Mouse (Mus musculus) urinary bladder, postnatal 0 days (tissue): ENCODE data around the gene Qrfp. TPM values are rescaled to one million over a fixed set of nuclear protein-coding genes. Genes with fewer than 3 reads are reported as not detected.

Experiments used
- polyA plus RNA-seq: library from polyadenylated mRNA; unstranded; fragments of >200 nt; fragmentation: Nextera tagmentation; extraction: Ambion mirVana; gene quantifications from 2 replicates; pipeline ENCODE4 v1.2.1, GENCODE M21; 2015

Qrfp gene
- 0.07 and 0.19 TPM in 2 replicates for polyA plus RNA-seq

GRCm38 (mm10) chr2:31810444-31810843, at the start of gene Qrfp:
Gene Qrfp, minus strand, starts transcription at chr2:31810580.

DNA sequence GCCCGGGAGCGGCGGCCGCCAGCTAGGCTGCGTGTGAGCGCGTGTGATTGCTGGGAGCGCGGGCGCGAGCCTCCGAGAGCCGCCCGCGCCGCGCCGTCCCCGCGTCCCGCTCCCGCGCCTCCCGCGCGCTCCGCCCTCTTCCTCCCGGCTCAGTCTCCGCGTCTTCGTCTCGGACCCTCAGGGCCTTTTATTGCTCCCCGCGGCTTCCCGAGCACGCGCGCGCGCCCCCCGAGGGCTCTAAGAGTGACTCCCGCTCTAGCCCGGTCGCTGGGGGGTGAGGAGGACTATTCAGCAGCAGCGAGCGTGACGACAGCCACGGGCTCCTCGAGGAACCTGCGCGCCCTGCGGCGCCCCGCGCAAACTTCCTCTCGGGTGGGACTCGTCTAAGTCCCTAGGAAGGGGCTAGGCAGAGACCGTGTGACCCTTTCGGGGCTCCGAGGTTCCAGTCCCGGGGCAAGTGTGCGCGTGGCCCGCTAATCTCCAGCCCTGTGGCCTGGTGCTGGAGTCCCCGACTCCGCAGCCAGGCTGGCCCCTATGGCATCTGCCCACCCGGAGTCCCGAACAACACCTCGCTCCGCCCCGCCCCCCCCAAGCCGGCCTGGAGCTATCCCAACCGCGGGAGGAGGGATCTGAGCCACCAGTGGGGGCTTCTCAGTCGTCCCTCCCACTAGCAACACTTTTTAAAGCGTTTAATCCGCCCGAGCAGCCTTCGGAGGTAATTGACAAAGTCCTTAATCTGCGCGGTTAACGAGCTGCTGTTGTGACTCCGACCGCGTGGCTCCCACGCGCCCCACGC, 35.7 kb upstream of the Qrfp start, which contains the start of gene Fibcd1:
TSS of gene Fibcd1 (minus strand) at position 110 of the 796 bp plus-strand sequence.

Other genes starting within 250 kb of the Qrfp start
- 42.2 and 54.9 TPM in 2 replicates for gene Fubp3, start 237.9 kb downstream of the Qrfp start, polyA plus RNA-seq
- not detected in 2 replicates for gene Prdm12, start 170.5 kb downstream of the Qrfp start, polyA plus RNA-seq
- 23.1 and 25.2 TPM in 2 replicates for gene Exosc2, start 139.9 kb downstream of the Qrfp start, polyA plus RNA-seq
- 22.1 and 23.1 TPM in 2 replicates for gene Abl1, start 122.2 kb downstream of the Qrfp start, polyA plus RNA-seq
- 0.04 TPM in 1 of 2 replicates, not detected in the other for gene Fibcd1, start 35.4 kb upstream of the Qrfp start, polyA plus RNA-seq
- gene Lamc3, start 76.7 kb upstream of the Qrfp start, polyA plus RNA-seq = 0.54 and 0.58 TPM in 2 replicates
- gene Aif1l, start 139.6 kb upstream of the Qrfp start, polyA plus RNA-seq = 8.9 and 13.1 TPM in 2 replicates
- gene Nup214, start 163.9 kb upstream of the Qrfp start, polyA plus RNA-seq = 38.2 and 38.8 TPM in 2 replicates